Mouse (Mus musculus) adrenal gland, adult (tissue): ENCODE results near the gene Kcnc3.

ENCODE experiments used
- DNase-seq, 2 experiments: peaks; one replicate each; pipeline ENCODE4 v3.0.0; 2022 to 2023; ENCODE audit warnings: low spot score in 1 of 2; ENCODE audit not compliant: inconsistent age in 2 of 2

The Kcnc3 gene

DNA sequence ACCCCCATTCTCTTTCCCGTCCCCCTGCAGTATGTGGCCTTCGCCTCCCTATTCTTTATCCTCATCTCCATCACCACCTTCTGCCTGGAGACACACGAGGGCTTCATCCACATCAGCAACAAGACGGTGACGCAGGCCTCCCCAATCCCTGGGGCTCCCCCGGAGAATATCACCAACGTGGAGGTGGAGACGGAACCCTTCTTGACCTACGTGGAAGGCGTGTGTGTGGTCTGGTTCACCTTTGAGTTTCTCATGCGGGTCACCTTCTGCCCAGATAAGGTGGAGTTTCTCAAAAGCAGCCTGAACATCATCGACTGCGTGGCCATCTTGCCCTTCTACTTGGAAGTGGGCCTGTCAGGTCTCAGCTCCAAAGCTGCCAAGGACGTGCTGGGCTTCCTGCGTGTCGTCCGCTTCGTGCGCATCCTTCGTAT, 4.7 kb downstream of the Kcnc3 start:
- no peak for DNase-seq

DNA sequence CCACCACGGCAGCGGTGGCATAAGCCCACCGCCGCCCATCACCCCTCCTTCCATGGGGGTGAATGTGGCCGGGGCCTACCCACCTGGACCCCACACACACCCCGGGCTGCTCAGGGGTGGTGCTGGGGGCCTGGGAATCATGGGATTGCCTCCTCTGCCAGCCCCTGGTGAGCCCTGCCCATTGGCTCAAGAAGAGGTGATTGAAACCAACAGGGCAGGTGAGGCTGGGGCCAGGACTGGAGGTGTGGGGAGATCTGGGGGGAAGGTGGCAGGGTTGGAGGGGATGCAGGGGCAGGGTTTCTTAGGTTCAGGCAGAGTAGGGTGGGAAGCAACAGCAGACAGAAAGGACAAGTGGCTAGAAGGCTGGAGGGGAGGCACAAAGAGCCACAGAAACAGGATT, 5.6 kb downstream of the Kcnc3 start:
- no peak for DNase-seq

DNA sequence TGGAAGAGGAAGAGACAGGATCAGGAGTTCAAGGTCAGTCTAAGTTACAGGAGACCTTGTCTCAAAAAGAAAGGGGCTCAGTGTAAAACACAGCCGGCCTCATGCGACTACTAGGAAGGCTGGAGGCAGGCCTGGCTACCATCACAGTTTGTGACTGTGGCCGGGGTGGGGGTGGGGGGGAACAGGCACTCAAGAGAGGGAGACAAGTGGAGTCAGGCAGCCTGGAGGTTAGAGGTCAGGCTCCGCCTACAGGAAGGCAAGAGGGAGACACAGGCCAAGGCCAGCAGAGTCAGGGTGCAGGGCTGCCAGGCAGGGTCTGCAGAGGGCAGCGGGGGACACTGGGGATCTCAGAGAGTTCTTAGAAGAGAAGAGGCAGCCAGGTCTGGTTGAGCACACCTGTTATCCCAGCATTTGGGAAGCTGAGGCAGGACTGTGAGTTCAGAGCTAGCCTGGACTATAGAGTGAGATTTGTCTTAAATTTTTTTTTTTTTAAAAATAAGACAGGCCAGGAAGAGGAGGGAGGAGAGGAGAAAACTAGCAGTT, 6.6 kb downstream of the Kcnc3 start:
- DNase-seq: no peak

DNA sequence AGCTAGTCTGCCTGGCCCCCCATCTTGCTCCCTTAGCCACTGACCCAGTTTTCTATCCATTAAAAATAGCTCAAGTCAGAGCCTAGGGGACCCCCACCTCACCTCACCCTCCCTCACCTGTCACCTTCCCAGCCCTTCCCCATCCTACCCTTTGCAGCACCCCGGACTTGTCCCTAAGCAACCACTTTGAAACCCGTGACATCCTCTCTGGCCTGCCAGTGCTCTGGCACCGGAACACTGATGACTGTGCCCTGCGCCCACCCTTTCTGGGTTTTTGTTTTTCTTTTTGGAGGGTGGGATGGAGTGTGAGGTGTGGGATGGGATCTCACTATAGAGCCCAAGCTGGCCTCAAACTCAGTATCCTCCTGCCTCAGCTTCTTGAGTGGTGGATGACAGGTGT, 7.2 kb downstream of the Kcnc3 start:
- DNase-seq: no peak

DNA sequence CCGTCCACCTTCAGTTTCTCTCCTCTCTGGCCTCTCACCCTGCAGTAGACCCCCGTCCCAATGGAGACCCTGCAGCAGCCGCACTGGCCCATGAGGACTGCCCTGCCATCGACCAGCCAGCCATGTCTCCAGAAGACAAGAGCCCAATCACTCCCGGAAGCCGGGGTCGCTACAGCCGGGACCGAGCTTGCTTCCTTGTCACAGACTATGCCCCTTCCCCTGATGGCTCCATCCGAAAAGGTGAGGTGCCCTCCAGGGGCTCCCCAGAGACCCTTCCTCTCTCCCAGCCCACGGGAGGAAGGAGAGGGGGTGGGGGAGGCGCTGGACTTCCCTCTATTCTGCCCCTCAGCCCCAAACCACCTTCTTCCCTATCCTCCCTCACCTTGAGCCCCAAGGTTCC, 7.9 kb downstream of the Kcnc3 start:
- DNase-seq: no peak

DNA sequence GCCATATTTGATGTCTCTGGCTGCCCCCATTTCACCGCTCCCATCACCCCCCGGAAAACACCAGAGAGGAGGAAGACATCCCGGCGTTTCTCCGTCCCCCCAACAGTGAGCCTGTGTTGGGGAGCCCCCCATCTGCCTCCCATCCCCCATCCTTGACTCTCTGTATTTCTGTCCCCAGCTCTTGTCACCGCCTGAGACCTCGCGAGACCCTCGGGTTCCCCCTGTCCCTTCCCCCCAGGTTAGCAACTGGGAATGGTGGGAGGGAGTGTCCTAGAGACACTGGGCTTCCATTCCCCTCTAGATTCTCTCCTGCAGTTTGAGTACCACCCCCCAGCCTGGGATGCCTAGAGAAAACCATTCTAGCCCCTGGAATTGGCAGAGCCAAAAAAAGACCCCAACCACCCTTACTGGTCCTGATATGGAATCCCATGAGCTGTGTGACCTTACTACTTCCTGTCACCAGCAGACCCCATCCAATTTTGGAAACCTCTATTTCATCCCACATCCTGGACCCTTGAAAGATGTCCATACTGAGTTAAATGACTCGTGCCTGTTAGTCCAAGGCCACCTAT, 10.3 kb downstream of the Kcnc3 start:
- no peak for DNase-seq

DNA sequence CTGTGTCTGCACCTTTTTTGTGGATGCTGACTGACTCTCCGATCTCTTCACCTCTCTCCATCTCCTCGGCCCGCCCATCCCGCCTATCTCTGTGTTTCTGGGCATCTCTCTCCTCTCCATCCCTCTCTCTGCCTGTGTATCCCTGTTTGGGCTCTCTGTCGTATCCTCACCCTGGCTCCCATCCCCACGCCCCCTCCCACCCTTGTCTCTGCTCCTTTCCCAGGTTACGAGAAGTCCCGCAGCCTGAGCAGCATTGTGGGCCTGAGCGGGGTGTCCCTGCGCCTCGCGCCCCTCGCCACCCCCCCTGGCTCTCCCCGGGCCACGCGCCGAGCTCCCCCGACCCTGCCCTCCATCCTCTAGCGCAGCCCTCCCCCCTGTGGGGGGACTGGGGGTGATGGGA, 11.2 kb downstream of the Kcnc3 start:
- DNase-seq: no peak

DNA sequence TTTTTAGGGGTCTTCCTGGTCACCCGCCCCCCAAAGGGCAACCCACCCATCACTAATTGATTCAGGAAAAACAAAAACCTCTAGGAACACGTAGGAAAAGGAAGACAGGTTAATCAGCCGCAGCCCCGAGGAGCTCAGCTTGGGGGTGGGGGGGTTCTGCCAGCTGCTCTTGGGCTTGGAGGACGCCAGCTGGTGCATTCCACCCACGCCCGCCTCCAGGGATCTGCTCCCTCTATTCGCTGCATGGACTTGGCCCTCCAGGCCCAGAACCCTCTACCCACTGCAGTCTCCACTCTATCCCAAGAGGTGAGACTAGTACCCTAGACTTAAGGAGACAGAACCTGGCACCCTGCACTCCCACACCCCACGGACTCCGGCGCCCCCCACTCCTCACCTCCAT, 12.0 kb downstream of the Kcnc3 start:
- DNase-seq: no peak

DNA sequence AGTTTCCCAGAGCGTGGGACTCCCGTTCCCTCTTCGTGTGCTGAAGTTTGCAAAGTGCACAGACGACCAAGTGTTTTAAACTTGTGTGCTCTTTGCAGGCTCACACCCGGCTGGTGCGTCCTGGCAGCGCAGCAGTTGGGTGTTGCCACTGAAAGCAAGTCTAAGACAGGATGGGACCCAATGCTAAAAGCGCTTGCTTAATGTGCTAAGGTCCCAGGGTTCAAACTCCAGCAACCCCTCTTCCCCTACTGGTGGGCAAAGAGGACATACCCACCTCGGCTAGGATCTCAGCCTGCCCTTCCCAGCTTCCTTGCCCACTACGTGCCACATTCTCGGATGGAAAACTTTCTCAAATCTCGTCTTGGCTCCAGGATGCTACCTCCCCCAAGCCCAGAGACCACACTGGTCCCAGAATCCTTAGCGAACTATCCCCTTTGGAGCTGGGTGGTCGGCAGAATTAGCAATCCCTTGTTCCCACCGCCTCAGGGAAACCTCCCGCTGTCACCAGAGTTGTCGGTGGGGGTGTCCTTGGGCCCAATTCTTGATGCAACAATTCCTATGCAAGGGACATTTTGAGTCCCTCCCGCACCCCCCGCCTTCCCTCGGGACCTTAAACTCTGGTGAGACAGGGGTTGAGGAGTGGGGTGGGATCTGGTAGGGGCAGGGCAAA, 12.9 kb downstream of the Kcnc3 start:
- DNase-seq: no peak

DNA sequence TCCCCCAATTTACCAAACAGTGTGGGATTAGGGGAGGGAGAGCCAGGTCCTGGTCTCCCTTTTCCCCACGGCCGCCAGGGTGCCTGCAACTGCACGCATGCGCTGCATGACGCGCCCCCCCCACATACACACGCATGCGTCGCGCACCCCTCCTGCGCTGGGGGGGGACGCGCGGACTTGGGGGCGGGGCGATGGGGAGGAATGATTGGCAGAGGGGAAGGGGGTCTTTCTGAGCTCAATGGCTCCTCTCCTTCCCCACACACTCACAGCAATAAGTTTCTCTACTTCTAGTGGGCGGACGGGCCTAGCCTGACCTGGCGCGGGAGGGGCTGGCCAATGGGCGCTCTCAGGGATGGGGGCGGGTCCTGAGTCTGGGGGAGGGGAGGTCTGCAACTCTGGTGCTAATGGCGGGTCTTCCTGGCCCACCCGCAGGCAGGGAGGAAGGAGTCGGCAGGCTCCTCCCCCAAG, 13.7 kb downstream of the Kcnc3 start:
- no peak for DNase-seq

DNA sequence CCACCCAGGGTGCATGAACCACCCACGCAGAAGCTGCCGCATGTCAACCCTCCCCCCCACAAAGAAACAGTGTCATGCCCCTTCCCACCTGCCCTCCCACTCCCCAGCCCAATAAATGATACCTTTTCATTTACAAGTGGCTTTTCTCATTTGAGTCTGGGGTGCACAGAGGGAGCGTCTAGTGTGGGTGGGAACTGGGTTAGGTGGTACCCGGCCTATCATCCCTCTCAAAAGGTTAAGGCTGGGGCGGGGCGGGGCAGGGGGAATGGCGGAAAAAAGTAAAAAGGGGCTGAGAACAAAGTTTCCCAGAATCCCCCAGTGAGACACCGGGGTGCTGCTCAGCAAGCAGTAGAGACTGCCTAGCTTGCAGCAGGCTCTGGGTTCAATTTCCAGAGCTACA, 14.2 kb downstream of the Kcnc3 start:
- no peak for DNase-seq

DNA sequence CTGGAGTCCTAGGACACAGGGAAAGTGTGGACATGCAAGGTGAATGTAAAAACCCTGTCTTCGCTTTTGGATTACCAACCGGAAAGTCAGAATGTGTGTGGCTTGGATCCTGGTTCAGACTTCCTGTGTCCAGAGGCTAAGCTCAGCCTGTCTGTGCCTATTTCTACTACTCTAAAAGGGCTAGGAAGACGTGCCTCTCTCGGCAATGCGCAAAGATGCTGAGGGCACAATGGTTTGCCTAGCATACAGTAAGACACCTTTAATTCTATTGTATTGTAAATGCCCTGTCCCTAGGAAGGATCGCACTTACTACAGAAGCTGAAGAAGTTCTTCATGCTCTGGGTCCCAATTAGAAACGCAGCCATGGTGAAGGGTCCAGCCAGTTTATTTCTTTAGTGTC, 15.0 kb downstream of the Kcnc3 start:
- no peak for DNase-seq

DNA sequence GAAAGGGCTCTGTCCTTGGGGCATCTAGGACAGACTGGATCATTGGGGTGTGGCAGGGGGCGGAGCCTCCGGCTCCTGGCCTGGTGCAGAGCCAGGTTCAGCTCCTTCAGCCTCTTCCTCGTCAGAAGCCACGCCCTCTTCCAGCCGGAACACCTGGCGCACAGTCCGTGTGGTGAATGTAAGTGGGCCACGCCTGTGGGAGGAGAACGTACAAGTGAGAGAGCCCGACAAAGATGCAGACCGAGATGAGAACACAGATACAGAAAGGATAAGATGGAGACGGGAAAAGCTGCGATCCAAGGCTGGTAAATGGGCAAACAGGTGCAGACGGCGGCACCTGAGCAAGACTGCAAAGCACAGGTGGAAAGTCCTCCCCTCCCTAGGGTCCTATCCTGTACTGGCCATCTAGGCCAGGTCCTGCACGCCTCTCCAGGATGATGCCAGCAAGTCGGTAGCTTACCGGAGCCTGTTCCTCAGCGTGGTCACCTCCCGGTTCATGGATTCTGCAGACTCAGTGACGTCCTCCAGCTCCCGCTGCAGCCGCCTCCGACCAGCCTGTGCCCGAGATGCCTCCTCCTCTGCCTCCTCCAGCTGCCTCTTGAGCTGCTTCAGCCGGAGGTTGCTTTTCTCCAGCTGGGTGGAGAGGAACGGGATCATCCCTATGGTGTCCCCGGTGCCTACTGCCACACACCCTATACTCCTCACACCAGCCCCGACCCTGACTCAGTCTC, 15.9 kb downstream of the Kcnc3 start:
- DNase-seq: no peak

DNA sequence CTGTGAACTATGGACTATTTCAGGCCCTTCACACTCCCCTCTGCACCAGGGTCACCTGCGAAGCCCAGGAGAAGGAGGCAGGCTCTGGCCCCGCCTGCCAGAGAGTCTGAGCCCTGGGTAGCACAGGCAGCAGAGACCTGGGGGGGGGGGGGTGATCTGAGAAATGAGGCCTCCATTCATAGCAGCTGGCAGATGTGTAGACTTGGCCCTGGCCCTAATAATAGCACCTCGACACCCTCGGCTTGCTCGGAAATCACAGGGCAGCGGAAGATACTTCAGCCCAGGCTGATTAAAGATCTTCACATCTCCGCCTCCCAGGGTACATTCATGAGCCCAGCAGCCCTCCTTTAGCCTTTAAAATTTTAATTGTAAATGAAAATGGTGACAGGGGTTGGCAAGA, 21.7 kb downstream of the Kcnc3 start:
- DNase-seq: no peak

DNA sequence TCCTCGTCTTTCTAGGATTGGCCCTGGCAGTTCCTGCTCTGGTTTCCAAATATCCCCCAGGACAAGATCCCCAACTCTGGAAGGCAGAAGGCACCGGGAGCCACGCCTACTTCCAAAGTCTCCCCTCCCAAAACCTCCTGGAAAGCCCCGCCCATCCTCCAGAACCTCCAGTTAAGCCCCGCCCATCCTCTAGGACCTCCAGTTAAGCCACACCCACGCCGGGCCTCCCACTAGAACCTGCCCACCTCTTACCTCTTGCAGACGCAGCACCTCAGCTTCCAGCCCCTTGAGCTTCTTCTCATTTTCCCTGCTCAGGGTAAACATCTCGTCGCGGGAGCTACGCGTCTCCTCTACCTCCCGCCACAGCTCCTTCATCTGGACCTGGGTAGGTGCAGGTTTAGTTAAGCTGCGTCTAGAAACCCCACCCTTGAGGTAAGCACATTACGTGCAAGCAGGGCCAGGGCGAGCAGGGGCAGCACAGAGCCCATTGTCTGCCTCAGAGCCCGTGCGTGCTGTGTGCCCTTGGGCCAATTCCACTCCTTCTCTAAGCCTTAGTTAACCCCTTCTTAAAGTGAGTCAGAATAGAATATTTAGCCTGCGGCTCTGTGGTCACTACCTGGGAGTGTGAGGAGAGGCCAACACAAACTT, 23.7 kb downstream of the Kcnc3 start:
- DNase-seq: no peak

DNA sequence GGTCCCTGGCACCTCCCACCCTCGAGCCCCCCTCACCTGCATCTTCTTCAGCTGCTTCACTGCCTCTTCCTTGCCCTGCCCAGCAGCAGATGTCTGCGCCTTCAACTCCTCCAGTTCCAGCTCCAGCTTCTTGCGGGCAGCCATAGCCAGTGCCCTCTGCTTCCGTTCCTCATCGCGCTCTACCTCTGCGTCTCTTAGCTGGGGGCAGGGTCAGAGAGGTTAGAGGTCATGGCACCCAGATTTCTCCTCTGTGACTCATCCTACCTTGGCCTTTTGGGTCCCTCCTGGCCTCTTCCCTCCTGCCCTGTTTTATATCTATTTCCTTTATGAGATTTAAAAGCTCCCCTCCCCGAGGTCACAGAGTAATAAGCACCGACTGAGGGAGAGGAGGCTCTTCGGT, 24.8 kb downstream of the Kcnc3 start:
- DNase-seq: peak in 1 of 2 experiments; percentile 52

DNA sequence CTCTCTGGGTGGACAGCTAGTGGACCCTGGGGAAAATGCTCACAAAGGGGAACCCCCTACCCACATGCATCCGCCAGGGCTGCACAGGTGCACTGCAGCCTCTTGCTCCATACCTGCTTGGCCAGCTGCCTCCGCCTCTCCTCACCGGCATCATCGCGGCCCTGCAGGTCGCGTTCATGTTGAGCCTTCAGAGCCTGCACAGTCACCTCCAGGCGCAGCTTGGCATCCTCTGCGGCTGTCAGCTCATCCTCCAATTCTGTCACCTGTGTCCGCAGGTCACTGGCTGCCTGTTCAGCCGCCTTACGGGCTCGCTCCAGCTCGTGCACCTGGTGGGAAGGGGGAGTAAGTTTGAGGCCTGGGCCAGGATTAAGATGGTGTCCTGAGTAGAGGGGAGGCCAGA, 25.5 kb downstream of the Kcnc3 start:
- no peak for DNase-seq

DNA sequence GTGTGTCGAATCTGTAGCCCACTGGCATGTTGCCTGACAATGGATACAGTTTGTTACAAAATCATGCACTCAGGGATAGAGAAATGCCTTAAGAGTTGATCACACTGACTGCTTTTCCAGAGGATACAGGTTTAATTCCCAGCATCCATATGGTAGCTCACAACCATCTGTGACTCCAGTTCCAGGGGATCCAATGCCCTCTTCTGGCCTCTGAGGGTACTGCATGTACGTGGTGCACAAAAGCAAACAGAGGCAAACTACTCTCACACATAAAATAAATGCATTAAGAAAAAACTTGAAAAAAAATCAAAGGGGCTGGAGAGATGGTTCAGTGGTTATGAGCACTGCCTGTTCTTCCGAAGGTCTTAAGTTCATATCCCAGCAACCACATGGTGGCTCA, 26.6 kb downstream of the Kcnc3 start:
- no peak for DNase-seq

DNA sequence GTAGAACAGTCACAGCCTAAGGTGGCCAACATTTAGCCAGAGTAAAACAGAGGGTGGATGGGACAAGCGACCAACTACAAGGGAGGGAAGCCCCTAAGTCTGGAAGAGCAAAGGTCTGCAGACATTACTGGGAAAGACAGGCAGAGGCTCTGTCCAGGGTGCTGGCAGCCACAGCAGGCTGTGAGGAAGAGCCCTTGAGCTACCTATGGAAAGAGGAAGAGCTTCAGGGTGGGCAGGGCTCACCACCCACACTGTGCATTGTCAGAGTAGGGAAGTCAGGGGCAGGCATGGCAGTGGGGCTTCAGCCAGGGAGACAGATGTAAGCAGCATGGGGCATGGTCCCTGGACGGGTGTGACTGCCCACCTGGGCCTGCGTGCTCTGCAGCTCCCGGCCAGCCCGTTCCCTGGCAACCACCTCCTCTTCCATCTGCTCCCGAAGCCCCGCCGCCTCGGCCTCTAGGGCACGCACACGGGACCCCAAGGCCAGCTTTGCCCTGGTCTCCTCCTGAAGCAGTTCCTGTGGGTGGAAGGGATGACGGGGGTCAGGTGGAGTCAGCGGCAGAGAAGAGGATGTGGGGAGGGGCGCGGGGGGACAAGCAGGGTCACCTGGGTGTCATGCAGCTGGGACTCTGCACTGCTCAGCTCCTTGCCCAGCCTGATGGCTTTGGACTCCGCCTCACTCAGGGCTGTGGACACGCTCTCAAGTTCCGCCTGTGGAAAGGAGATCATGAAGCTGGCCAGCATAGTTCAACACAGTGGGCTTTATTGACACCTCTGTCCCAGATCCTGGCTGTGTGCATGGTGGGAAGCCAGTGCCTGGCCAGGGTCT, 33.5 kb downstream of the Kcnc3 start:
- DNase-seq: no peak

DNA sequence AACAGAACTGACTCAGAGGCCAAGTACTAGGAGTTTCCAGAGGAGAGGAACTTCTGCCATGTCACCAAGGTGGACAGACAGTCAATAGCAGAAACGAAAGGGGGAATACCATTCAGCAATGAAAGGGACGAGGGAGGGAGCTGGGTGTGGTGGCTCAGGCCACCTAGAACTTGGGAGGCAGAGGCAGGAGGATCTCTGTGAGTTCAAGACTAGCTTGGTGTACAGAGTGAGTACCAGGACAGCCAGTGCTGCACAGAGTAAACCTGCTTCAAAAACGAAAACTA, 34.0 kb downstream of the Kcnc3 start:
- DNase-seq: no peak

DNA sequence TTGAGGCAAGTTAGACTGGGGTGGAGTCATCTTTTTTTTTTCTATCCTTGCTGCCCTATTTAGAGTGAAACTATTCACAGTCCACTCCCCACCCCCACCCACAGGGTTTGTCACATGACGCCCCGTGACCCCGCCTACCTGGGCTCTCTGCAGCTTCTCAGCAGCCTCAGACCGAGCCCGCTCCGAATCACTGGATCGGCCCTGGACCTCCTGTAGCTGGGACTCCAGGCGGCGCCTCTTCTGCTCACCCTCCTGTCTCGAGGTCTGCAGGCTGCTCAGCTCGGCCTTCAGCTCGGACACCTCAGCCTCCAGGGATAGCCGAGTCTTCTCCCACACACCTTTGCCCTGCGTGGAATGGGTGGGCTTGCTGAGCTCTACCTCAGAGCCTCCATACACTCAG, 34.4 kb downstream of the Kcnc3 start:
- no peak for DNase-seq
